Mouse (Mus musculus) frontal cortex, postnatal 36 days (tissue): Measurements from ENCODE around the gene Ip6k3.

Experiments
- DNase-seq, 2 experiments: peaks; one replicate each; pipeline ENCODE4 v3.0.0; 2022; ENCODE audit warnings: low spot score in 2 of 2

Gene Ip6k3

GRCm38 (mm10) chr17:27152976-27153723 lies 14.4 kb downstream of the Ip6k3 start:
- DNase-seq = no peak

DNA sequence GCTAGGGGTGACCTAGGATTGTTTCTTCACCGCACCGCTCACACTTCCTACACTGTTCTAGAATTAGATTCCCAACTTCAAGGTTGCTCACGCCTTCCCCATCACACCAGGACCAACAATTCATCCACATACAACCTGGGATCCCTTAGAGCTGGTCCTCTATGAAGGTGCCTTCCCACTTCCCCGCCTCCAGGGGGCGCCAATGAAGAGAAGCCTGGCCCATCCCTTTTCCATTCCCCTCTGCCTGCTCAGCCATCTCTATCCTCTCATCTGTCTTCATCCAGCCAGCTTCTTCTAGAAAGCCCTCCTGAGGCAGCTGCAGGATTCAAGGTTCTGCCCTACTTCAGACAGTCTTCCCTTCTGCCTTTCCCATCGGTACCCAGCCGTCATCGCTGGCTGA lies 16.2 kb downstream of the Ip6k3 start:
- DNase-seq = no peak

GRCm38 (mm10) chr17:27150871-27151270 lies 16.7 kb downstream of the Ip6k3 start:
- no peak for DNase-seq

GRCm38 (mm10) chr17:27146323-27146923 lies 21.2 kb downstream of the Ip6k3 start:
- no peak for DNase-seq

DNA sequence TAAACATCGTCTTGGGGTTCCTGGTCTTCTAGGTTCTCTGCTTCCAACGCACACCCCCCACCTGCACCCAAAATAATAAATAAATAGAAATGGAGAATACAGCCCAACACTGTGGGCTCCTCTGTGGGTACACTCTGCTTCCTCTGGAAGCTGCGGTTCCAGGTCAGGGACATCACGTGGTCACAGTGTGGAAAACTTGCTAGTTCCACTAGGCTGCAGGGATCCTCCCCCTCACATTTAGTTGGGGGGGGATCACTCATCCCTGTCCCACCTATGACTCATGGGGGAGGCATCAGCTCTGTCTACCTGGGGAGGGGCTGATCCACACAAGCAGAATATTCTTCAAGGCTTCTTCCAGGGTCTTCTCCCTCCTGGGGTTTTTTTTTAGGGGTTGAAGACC lies 23.4 kb downstream of the Ip6k3 start:
- no peak for DNase-seq

GRCm38 (mm10) chr17:27141971-27142450 lies 25.6 kb downstream of the Ip6k3 start:
- DNase-seq = no peak

GRCm38 (mm10) chr17:27140262-27140661 lies 27.3 kb downstream of the Ip6k3 start:
- DNase-seq = no peak

DNA sequence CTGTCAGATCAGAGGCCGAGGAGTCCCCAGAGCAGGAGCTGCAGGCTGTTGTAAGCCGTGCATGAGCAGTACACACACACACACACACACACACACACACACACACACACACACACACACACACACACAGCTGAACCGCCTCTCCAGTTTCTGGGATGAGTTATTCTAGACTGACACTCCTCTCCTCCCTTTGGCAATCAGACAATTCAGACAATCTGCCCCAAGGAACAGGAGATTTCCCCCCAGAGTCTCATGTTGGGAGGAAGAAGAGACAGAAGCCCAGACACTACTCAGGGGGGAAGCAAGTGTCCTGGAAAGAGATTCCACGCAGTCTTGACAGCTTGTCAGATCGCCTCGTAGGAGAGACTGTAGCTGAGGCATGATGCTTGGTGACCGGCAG lies 28.3 kb downstream of the Ip6k3 start:
- DNase-seq = no peak

DNA sequence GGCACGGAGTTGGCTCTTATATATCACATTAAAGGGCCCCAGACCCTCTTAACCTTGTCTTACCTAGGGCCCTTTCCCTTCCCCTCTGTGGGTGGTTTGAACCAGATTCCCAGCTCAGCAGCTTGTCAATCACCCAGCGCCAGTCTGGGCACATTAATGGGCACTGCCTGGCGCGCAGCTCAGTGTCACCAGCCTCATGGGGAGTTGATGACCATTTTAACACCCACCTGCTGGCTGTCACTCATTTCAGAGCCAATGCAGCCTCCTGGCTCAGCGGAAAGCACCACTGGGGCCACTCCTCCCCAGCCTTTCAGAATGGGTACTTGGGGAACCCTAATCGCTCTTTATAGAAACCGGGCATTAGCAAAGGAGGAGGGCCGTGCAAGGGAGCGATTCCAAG lies 29.2 kb downstream of the Ip6k3 start:
- DNase-seq = no peak

DNA sequence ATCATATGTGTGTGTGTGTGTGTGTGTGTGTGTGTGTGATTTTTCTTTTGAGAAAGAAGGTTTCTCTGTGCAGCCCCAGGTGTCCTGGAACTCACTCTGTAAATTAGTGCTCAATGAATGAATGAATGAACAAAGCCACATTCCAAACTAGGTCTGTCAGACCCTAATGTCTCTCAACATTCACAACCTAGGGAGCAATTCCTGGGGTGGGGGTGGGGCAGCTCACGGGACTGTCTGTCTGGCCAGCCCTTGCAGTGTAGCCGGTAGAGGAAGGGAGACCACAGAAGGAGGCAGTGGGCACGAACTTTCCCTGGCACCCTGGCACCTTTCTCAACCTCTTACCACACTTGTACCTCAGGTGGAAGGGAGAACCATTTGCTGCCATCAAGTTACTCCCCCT lies 32.9 kb downstream of the Ip6k3 start:
- no peak for DNase-seq

DNA sequence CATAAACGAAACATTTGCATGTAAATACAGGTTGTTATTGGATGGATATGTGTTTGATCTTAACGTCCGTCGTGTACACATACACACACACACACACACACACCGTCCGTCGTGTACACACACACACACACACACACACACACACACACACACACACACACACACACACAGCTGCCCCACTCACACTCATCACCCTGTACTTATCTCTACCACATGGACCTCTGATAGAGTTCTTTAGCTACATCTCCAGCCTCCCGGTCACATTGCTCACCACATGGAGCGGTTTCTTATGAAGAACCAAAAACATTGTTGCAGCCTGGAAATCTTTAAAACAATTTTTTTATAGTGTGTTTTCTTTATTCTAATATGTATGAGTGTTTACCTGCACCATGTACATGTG lies 33.4 kb downstream of the Ip6k3 start:
- no peak for DNase-seq

DNA sequence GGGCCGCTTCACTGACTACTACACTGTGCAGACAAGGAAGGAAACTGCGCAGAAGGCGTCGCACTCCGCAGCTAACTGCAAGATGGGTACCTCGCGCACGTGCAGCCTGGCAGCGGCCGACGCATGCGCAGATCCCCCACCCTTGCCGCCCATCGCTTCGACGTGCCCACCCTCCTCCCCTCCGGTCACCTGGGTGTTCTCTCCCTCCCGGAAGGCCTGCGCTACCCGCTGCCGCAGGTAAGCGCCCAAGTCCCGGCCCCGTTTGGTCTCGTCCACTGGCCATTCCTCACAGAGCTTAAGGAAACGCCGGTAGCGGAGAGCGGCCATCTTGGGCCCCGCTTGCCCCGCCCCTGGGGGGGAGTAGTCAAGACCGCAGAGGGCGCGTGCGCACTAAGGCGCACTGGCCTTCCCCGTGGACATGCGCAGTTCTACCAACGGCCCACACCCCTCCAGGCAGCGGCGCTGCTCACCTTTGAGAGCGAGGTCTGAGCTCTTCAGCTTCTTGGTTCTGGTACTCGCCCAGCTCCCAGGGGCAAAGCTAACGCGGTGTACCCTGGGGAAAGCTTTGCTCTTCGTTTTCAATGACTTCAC lies 33.9 kb downstream of the Ip6k3 start, which contains the start of gene Uqcc2:
TSS of gene Uqcc2 (minus strand) at position 366 of the 591 bp plus-strand sequence.
- peak; percentile 96 to 97 for DNase-seq

GRCm38 (mm10) chr17:27132238-27132637 lies 35.4 kb downstream of the Ip6k3 start:
- no peak for DNase-seq

DNA sequence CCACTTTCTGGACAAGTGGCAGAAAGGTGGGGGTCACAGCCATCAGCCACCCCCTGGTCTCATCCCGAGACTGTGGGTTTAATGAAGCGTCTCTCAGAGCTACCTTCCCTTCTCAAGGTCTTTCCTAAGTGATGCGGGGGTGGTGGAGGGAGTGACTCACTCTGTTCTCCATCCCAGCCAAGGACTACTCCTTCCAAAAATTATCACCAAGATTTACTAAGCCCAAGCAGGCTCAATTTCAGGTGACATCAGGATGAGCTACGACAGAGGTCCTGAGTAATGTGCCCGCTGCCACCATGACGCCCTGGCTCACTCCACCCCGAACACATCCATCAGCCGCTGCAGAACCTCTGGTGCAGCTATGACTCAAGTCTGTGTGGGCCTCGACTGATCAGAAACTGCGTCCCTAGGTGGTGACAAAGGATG lies 36.3 kb downstream of the Ip6k3 start:
- DNase-seq = peak in 1 of 2 experiments; percentile 65

GRCm38 (mm10) chr17:27130246-27130645 lies 37.3 kb downstream of the Ip6k3 start:
- DNase-seq = no peak

DNA sequence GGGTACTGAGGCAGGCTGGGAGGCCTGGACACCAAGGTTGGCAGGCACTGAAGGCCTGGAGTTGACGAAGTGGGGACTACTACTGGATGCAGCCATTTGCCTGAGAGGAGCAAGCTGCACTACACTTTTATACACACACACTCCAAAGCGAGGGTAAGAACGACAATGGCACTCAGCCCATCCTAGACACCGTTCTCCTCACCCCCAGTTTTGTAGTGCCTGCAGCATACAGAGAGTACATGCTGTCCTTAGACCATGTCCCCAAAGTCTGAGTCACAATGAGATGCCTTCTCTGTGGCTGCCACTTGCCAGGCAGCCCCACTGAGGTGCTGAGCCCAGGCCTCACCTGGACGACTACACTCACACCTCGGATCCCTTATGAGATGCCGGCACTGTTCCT lies 37.8 kb downstream of the Ip6k3 start:
- DNase-seq = no peak

DNA sequence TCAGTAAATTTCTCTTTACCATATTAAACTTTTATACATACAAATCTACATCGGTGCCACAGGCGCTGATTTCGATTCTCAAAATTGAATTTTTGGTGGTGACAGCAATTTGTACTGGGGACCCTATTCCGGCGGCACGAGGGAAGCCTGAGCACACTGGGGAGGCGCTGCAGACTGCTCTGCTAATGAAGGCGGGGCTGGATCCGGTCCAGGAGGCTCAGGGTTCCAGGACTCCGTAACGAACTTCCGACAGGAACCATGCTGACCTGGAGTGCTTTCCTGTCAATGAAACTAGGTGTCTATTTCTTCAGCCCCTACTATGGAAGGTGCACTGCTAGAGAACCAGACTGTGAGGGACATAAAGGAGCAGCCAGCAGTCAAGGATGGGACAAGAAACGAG lies 38.3 kb downstream of the Ip6k3 start:
- no peak for DNase-seq

DNA sequence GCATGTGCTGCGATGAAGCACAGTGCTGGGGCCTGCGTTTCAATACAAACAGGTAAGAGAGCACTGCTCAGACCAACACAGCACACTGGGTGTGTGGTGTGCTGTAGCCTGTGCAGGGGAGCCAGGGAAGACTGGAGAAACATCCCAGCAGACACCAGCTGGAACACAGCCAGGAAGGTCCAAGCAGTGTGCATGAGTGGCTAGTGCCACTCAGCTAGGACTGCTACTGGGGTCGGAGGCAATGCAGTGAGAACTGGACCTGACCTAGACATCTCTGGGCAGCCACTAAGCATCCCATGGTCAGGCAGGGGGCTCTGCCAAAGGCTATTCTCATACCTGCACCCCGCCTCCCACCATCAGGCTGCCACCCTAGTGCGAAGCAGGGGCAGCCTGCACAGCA lies 39.4 kb downstream of the Ip6k3 start:
- no peak for DNase-seq

GRCm38 (mm10) chr17:27126974-27127373 lies 40.6 kb downstream of the Ip6k3 start:
- DNase-seq = no peak

GRCm38 (mm10) chr17:27125669-27126202 lies 41.9 kb downstream of the Ip6k3 start:
- DNase-seq = no peak

GRCm38 (mm10) chr17:27125185-27125584 lies 42.4 kb downstream of the Ip6k3 start:
- DNase-seq = peak; percentile 79 to 83

DNA sequence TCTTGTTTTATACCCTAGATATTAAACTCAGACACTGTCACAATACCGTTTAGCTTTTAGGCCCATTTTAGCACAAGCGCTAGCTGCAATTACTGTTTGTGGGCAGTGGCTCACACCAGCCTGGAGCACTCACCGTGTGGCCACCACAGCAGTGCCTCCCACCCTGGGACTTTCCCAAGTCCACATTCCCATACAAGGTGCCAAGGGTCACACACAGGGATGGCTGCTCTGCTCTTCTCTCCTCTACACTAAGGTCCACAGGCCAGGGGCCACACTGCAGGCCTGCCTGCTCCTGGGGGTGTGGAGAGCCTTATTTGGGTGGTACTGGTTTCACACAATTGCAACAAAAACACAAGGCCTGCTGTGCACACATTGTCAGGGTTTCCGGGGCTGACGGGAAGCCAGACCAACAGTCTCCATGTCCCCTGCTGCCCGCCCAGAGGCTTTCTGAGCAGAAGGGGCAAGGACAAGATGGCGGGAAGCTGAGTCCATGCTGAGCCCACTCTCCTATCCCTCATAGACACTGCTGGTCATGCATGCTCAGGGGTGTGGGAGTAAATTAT lies 43.7 kb downstream of the Ip6k3 start:
- no peak for DNase-seq
